Mouse (Mus musculus) kidney, embryonic 15.5 days (tissue): Measurements from ENCODE around the gene Efcab6. TPM values are rescaled to one million over a fixed set of nuclear protein-coding genes. Genes with fewer than 3 reads are reported as not detected.
A peak's percentile ranks its signal among the peaks of the same experiment; 100 is the strongest.

Experiments used
- ATAC-seq: fragments of 200-750 bp; cut with Nextera tagmentation; replicated peaks from 2 replicates; pipeline ENCODE4 v1.8.0; 2017; ENCODE audit warnings: moderate TSS enrichment; ENCODE audit not compliant: low FRiP score
- H3K27ac ChIP-seq: fragments of 300-500 bp; sonication (generic); 2 replicates; pipeline ENCODE4 v1.5.1; 2015; ENCODE audit warnings: mild to moderate bottlenecking, inconsistent platforms
- H3K27me3 ChIP-seq: fragments of 300-500 bp; sonication (generic); 2 replicates; pipeline ENCODE4 v1.6.1; 2015; ENCODE audit warnings: inconsistent platforms
- H3K36me3 ChIP-seq: fragments of 300-500 bp; sonication (generic); 2 replicates; pipeline ENCODE4 v1.6.1; 2015; ENCODE audit warnings: inconsistent platforms
- H3K4me1 ChIP-seq: fragments of 300-500 bp; sonication (generic); 2 replicates; pipeline ENCODE4 v1.6.1; 2015; ENCODE audit warnings: inconsistent platforms
- H3K4me2 ChIP-seq: fragments of 300-500 bp; sonication (generic); 2 replicates; pipeline ENCODE4 v1.6.1; 2015; ENCODE audit warnings: moderate library complexity, mild to moderate bottlenecking, inconsistent platforms
- H3K4me3 ChIP-seq: fragments of 300-500 bp; sonication (generic); replicated peaks from 2 replicates; pipeline ENCODE4 v1.5.1; 2015; ENCODE audit warnings: mild to moderate bottlenecking, inconsistent platforms
- H3K9ac ChIP-seq: fragments of 300-500 bp; sonication (generic); 2 replicates; pipeline ENCODE4 v1.6.1; 2015; ENCODE audit warnings: mild to moderate bottlenecking, inconsistent platforms
- H3K9me3 ChIP-seq: fragments of 300-500 bp; sonication (generic); replicated peaks from 2 replicates; pipeline ENCODE4 v1.6.1; 2016; ENCODE audit warnings: inconsistent platforms
- WGBS: fragments of 180-500 bp; shearing (Covaris S2); methylation state at CpG from one replicate; pipeline ENCODE4 v1.1.7; 2015; ENCODE audit warnings: mixed read lengths; 5-methylcytosine and 5-hydroxymethylcytosine counted together
- polyA plus RNA-seq: library from polyadenylated mRNA; unstranded; fragments of >200 nt; fragmentation: Nextera tagmentation; extraction: Ambion mirVana; gene quantifications from 2 replicates; pipeline ENCODE4 v1.2.1, GENCODE M21; 2015

The Efcab6 gene
- polyA plus RNA-seq, 1 experiment from 2014 or later: 0.16 TPM

DNA sequence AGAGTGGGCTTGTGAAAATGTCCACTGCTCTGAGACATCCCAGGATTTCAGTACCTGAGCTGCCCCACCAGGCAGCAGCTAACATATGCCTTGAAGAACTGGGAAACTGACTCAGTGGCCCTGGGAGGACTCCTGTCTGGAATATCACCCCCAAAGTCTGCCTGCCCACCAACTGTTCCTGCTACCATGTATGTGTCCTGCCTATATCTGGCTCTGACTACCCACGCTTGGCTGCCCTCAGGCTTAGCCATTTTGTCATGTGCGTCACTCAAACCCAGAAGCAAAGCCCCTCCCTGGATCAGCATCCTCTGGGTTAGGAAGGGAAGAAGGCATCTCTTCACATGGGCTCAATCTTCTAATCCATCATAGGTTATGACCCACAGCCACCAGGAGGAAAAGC is 14.3 kb upstream of the Efcab6 start:
- no peak overlapping the region for H3K4me3 ChIP-seq
- no peak for ATAC-seq
- no peaks in the 10 kb centered on the region for H3K9me3 ChIP-seq
- WGBS: 85% methylated on average over 2 of the region's 2 CpGs
- no peaks in the 10 kb centered on the region for H3K36me3 ChIP-seq
- H3K27ac ChIP-seq: no peak overlapping the region
- no peak overlapping the region for H3K4me2 ChIP-seq
- H3K4me1 ChIP-seq: peaks cover 2% of the 10 kb centered on the region; the same call in 1 of the 2 replicates
- no peak overlapping the region for H3K9ac ChIP-seq
- H3K27me3 ChIP-seq: peaks cover 12% of the 10 kb centered on the region

DNA sequence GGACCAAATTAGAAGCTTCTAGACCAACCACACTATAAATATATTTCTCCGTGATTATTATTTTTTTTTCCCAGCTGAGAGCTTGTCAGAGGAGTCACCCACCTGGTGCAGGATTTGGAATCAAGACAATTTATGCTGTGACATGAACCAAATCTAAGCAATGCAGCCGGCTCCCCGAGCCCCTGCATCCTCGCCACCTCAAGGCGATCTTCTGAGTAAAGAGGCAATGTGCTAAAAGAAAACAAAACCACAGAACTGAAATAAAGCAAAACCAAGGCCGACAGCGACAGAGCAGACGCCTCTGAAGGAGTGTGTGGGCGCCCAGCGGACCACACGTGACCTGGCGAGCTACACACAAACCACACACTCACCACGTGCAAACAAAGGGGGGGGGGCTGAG is 13.5 kb upstream of the Efcab6 start:
- Histone ChIP-seq H3K4me3 (no peak overlapping the region), H3K27ac (no peak overlapping the region), H3K36me3 (no peaks in the 10 kb centered on the region), H3K9me3 (no peaks in the 10 kb centered on the region), H3K4me1 (peaks cover 2% of the 10 kb centered on the region; the same call in 1 of the 2 replicates), H3K27me3 (peaks cover 18% of the 10 kb centered on the region), H3K9ac (no peak overlapping the region), H3K4me2 (no peak overlapping the region)
- WGBS: 73% methylated on average over 13 of the region's 13 CpGs
- ATAC-seq: no peak

DNA sequence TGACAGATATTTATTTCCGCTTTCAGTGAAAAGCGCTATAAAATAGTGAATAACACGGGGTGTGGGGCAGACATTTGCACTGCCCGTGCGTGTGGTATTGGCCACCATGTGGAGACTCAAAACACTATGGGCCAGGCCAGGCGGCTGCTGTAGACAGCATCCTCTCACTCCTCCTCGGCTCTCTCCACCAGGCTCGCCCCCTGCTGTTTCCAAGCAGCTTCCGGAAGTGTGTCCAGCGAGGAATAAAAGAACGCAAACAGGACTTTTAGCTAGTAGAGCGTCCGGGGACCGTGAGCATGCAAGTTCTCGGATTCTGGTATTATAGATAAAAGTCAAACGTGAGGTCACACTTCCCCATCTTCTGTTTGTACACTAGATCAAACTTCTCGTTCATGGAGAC is 12.0 kb upstream of the Efcab6 start:
- Histone ChIP-seq H3K4me2 (no peak overlapping the region), H3K4me1 (peaks cover 2% of the 10 kb centered on the region; the same call in 1 of the 2 replicates), H3K9ac (no peak overlapping the region), H3K4me3 (no peak overlapping the region), H3K27me3 (peaks cover 33% of the 10 kb centered on the region), H3K36me3 (no peaks in the 10 kb centered on the region), H3K27ac (no peak overlapping the region), H3K9me3 (no peaks in the 10 kb centered on the region)
- WGBS: 65% methylated on average over 17 of the region's 17 CpGs
- no peak for ATAC-seq

DNA sequence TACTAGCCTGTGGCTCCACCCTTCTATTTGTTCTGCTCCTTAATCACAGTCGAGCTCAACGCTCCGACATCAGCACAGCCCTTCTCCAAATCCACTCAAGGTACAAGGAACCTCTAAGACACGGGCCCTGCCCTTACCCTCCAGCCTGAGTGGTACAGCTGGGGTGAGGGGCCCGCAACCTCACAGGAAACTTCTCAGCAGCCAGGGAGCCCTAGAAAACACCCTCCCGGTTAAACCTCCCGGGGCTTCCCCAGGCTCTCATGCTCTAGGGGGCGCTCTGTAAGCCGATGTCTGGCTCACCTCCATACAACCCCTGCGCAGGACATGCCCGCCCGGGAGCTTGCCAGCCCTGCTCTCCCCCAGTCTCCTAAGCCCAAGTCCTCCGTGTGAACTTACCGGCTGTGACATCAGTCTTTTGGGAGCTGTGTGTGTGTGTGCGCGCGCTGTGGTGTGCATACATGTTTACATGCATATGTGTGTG is 9.6 kb upstream of the Efcab6 start:
- WGBS: 22% methylated on average over 17 of the region's 17 CpGs
- Histone ChIP-seq H3K36me3 (no peaks in the 10 kb centered on the region), H3K4me3 (no peak overlapping the region), H3K4me2 (0 out of 2 replicates have a peak overlapping the region, but pooled peaks have one; percentile 10), H3K9ac (no peak overlapping the region), H3K27me3 (peaks cover 57% of the 10 kb centered on the region), H3K9me3 (no peaks in the 10 kb centered on the region), H3K27ac (no peak overlapping the region), H3K4me1 (peaks cover 2% of the 10 kb centered on the region; the same call in 1 of the 2 replicates)
- no peak for ATAC-seq

DNA sequence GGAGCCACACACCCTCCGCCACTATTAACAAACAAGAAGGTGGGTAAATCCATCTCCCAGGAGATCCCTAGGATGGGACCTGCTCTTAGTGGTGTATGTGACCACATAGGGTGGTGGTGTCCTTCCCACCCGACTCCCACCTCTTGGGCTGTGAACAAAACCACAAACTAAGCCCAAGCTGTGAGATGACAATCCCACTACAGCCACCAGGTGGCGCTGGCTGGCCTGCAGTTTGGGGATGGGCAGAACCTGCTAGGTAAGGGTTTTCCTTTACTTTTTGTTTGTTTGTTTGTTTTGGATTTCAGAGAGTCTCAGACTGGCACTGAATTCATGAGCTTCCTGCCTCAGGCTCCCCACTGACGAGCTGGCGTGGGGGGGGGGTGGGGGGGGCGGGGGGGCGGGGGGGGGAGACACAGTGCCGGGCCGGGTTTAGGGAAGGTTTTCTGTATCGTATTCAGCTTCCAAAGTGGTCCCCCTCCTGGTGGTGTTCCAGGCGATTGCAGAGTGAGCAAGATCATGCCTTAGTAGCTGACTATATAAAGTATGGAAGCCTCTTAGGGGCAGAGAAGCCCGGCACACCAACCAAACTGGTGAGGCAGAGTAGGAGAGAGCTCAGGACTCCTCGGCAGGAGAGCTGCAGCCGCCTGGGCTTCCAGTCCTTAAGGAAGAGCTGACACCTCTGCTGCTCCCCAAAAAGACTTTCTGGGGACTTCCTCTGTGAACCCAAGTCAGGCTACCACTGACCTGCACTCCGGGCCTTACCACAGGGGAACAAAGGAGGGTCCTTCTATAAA is 8.9 kb upstream of the Efcab6 start:
- Histone ChIP-seq H3K9me3 (no peaks in the 10 kb centered on the region), H3K9ac (no peak overlapping the region), H3K27ac (no peak overlapping the region), H3K4me1 (peaks cover 2% of the 10 kb centered on the region; the same call in 1 of the 2 replicates), H3K27me3 (peaks cover 64% of the 10 kb centered on the region), H3K4me3 (no peak overlapping the region), H3K4me2 (0 out of 2 replicates have a peak overlapping the region, but pooled peaks have one; percentile 10), H3K36me3 (no peaks in the 10 kb centered on the region)
- WGBS: 10% methylated on average over 14 of the region's 15 CpGs
- ATAC-seq: no peak

DNA sequence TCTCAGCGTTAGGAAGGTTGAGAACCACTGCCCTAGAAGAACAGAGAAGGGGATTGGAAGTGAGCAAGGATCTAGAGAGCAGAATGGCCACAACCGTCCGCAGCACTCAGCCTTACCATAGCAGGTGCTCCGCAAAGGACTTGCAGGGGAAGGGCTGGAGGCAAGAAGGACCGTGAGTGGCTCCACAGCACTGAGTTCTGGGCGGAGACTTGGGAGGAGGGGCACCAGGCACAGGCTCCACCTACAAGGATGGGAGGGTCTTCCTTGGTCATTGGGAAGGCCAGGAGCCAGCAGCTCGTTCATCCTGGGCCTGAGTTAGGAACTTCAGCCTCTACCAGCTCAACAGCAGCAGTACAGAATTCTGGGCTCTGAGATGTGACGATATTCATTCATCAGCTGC is 7.9 kb upstream of the Efcab6 start:
- Histone ChIP-seq H3K27ac (no peak overlapping the region), H3K4me3 (no peak overlapping the region), H3K9ac (no peak overlapping the region), H3K9me3 (no peaks in the 10 kb centered on the region), H3K27me3 (peaks cover 73% of the 10 kb centered on the region), H3K4me2 (no peak overlapping the region), H3K36me3 (no peaks in the 10 kb centered on the region), H3K4me1 (peaks cover 2% of the 10 kb centered on the region; the same call in 1 of the 2 replicates)
- WGBS: 22% methylated on average over 8 of the region's 8 CpGs
- no peak for ATAC-seq

DNA sequence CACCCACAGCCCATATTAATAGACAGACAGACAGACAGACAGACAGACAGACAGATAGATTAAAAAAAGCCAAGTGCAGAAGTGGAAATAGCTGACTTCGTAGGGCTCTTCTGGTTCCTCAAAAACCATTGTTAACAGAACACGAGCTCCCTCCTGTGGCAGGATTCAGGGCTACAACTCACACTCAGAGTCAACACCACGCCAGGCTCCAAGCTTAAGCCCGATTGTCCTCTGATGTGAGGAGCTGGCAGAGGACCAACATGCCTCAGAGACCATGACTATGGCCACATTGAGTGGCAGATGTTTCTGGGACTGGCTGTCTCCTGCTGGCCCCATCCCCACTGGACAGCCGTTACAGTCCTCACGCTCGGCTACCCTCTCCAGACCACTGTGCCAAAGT is 7.0 kb upstream of the Efcab6 start:
- ATAC-seq: no peak
- no peaks in the 10 kb centered on the region for H3K9me3 ChIP-seq
- H3K4me1 ChIP-seq: peaks cover 2% of the 10 kb centered on the region; the same call in 1 of the 2 replicates
- H3K9ac ChIP-seq: no peak overlapping the region
- H3K4me3 ChIP-seq: no peak overlapping the region
- no peak overlapping the region for H3K4me2 ChIP-seq
- H3K36me3 ChIP-seq: no peaks in the 10 kb centered on the region
- peaks cover 82% of the 10 kb centered on the region for H3K27me3 ChIP-seq
- no peak overlapping the region for H3K27ac ChIP-seq
- 28% methylated on average over 7 of the region's 7 CpGs for WGBS

DNA sequence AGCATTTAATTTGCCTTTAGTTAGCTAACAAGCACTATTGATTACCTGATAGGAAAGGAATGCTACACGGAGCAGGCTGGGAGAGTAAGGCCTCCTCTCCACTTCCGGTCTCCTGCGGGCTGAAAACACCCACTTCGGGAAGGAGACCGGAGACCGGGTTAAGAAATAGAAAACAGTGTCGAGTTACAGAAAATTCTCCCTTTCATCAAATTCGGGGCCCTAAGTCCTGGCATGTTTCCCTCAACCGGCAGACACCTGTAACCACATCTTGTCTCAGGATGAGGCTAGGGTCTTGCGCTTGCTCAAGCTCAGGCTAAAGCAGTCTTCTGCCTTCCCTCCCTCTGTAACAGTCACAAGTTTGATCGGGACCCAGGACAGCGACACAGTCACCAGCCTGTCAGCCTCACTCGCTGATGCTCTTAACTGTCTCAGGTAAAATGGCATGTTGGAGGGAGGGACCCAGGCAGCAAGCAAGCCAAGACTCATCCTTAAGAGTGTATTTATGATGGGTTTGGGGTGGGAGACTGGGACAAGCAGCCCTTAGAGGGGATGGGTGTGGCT is 5.0 kb upstream of the Efcab6 start:
- Histone ChIP-seq H3K27ac (no peak overlapping the region), H3K36me3 (no peaks in the 10 kb centered on the region), H3K9me3 (0 out of 2 replicates have a peak, but pooled peaks cover 5% of the 10 kb centered on the region), H3K4me2 (peak overlapping the region; percentile 26), H3K4me1 (peaks cover 3% of the 10 kb centered on the region; the same call in 1 of the 2 replicates), H3K9ac (no peak overlapping the region), H3K4me3 (peak overlapping the region; percentile 18), H3K27me3 (peaks cover 93% of the 10 kb centered on the region)
- WGBS: 2% methylated on average over 13 of the region's 13 CpGs
- no peak for ATAC-seq

DNA sequence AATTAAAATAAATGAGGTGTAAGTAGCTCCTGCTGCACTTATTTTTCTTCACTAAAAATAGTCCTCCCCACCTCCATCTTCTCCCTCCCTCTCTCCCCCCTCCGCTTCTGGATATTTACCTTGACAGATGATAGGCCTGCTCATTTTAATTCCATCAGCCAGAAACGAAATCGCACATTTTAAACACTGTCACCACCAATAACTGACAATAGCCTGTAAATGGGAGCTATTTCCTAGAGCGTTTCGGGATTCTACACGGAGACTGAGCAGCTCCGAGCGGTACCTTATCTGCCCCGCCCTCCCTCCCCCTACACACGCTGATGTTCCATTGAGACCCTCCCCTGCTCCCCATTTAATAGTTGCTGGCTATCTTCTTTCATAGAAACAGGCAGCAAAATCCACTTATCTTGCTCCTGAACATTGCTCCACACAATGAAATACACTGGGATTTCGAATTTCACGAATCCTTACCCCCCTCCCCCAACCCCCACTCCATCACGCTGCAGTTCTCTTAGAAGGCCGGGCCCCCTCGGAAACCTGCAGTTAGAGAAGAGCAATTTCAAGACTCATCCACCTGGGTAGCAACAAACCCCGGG is 4.4 kb upstream of the Efcab6 start:
- Histone ChIP-seq H3K36me3 (no peaks in the 10 kb centered on the region), H3K27ac (no peak overlapping the region), H3K4me3 (peak overlapping the region; percentile 18), H3K27me3 (peaks cover 93% of the 10 kb centered on the region), H3K4me2 (peak overlapping the region; percentile 26), H3K4me1 (peaks cover 5% of the 10 kb centered on the region; the same call in 1 of the 2 replicates), H3K9me3 (0 out of 2 replicates have a peak, but pooled peaks cover 5% of the 10 kb centered on the region), H3K9ac (no peak overlapping the region)
- ATAC-seq: no peak
- WGBS: 6% methylated on average over 16 of the region's 16 CpGs

DNA sequence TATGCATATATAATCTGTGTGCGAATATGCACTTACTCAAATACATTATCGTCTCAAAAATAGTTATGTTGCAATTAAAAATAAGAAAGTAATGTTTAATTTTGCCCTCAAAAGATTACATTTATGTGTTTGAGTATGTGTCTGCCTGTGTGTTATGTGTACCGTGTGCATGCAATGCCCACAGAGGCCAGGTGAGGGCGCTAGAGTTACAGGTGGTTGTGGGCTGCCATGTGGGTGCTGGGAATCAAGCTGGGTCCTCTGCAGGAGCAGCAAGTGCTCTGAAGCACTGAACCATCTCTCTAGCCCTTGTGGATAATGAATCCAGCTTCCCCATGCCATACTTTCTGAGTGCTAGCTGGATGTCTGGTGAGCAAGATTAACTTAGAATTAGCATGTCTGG is 522 bp upstream of the Efcab6 start:
- ATAC-seq: no peak
- no peak overlapping the region for H3K4me3 ChIP-seq
- H3K27me3 ChIP-seq: peaks cover 70% of the 10 kb centered on the region

DNA sequence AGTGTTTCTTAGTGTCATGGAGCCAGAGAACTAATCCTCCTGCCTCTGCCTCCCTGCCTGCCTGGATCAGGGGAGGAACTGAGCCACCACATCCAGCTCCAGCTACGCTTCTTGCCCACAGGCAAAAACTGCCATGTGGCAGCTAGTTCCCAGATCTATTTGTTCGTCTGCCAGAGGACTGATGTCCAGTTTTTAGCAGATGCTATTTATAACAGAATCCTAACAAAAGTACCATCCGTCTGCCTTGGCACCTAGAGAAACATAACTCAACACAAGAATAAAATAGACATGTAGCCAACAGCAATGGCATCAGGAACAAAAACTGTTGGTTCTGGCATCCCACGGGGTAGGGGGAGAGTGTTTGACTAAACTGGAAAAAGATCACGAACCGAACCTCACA is 6.3 kb downstream of the Efcab6 start:
- H3K9ac ChIP-seq: no peak overlapping the region
- no peak overlapping the region for H3K4me2 ChIP-seq
- H3K4me1 ChIP-seq: no peaks in the 10 kb centered on the region
- H3K4me3 ChIP-seq: no peak overlapping the region
- H3K27me3 ChIP-seq: peaks cover 17% of the 10 kb centered on the region
- H3K36me3 ChIP-seq: no peaks in the 10 kb centered on the region
- ATAC-seq: no peak
- no peak overlapping the region for H3K27ac ChIP-seq
- H3K9me3 ChIP-seq: no peaks in the 10 kb centered on the region
- WGBS: 81% methylated on average over 6 of the region's 6 CpGs

More for the DNA sequence above, 522 bp upstream of the Efcab6 start:
- no peak overlapping the region for H3K9ac ChIP-seq
- H3K36me3 ChIP-seq: no peaks in the 10 kb centered on the region
- no peak overlapping the region for H3K27ac ChIP-seq
- H3K4me2 ChIP-seq: no peak overlapping the region
- 0 out of 2 replicates have a peak, but pooled peaks cover 5% of the 10 kb centered on the region for H3K9me3 ChIP-seq
- peaks cover 5% of the 10 kb centered on the region; the same call in 1 of the 2 replicates for H3K4me1 ChIP-seq
- WGBS: 75% methylated on average over 4 of the region's 4 CpGs

DNA sequence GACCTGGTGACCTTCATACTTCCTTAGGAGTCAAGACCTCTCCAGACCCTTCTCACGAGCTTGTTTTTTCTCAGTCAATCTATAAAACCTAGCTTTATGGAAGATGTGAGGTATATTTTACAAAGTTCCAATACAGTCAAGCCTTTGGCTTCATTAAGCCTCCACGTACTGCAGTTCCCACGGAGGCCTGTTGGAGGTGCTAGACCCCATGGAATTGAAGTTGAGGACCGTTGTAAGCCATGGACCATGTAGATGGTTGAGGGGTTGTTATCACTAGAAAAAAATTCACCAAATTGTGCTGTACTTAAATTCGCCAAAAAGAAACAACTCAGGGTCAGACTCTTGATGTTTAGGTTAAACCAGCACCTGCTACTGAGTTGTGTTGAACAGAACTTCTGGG is 9.1 kb downstream of the Efcab6 start:
- Histone ChIP-seq H3K4me3 (no peak overlapping the region), H3K9ac (no peak overlapping the region), H3K9me3 (no peaks in the 10 kb centered on the region), H3K4me1 (0 out of 2 replicates have a peak, but pooled peaks cover 3% of the 10 kb centered on the region), H3K36me3 (no peaks in the 10 kb centered on the region), H3K4me2 (no peak overlapping the region), H3K27ac (no peak overlapping the region), H3K27me3 (peaks cover 12% of the 10 kb centered on the region)
- WGBS: 66% methylated on average over 5 of the region's 5 CpGs
- ATAC-seq: no peak
